Mouse (Mus musculus): ENCODE results near the gene Ppil4.

- TF ChIP-seq CTCF (IDR thresholded peaks at IDR 0.05; ENCODE audit: borderline replicate concordance, control insufficient read depth, extremely low read depth, insufficient read depth, low read length, poor library complexity) (no peak), POLR2A (IDR thresholded peaks at IDR 0.05; ENCODE audit: control insufficient read depth, extremely low read depth, insufficient read depth, low read length, poor library complexity) (no peak)
Observed at GRCm38 (mm10) chr10:7816476-7816875, 23.8 kb downstream of the Ppil4 start.
